Mouse (Mus musculus): ENCODE measurements around the gene Grpr.
A peak's percentile ranks its signal among the peaks of the same experiment; 100 is the strongest.

Gene Grpr

DNA sequence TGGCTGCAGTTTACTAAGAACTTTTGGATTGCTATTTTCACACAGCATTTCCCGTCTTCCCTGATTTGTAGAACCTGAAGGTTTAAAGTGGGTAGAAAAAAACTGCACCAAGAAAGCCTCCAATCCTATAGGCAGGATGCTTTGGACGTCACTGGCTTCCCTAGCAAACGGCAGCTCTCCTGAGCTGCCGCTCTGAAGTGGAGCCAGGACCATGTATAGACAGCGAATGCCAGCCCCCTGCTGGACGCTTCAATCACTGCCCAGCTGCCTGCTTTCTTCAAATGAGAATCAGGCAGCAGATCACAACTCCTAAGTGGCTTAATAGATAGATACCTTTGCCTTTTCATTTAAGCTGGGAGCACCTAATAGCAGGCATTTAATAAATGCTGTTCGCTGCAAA is at the start of gene Grpr:
TSS of gene Grpr (minus strand) at position 12 of the 400 bp plus-strand sequence.
- peak; percentile 3 for DNase-seq (ENCODE audit: low read depth)

DNA sequence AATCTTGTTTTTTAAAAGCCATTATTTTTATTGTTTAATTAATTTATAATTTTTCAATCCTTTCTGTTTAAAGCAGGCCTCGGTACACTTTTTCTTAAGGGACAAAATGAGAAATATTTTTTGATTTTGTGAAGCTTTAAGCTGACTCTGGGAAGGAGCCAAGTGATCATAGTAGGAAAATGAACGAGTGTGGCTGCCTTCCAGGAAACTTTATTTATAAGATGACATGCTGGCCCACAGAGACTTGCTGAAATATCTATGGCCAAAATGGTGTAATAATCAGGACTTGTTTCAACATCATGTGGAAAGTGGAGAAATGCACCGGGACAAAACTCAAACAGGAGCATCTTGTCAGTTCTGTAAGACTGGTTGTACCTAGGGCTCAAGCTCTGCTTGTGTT is 11.0 kb upstream of the Grpr start:
- no peak for DNase-seq (ENCODE audit: low read depth)

DNA sequence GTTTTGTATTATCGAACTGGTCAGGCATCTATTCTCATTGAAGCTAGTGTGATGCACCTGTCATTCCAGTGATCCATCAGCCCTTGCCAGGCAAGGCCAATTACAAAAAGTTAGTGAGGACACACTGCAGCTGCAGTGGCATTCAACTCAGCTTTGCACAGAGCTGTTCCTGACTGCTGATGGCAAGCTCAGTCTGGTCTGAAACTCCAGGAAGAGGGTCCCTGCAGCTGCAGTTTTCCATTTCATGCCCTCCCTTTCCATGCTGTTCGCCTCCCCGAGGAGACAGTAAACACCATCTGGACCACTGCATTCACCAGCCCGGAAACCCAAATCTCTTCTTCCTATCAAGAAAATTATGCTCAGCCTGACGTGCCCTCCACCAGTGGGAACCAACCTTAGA is 2.4 kb downstream of the Grpr start:
- no peak for DNase-seq (ENCODE audit: low read depth)

DNA sequence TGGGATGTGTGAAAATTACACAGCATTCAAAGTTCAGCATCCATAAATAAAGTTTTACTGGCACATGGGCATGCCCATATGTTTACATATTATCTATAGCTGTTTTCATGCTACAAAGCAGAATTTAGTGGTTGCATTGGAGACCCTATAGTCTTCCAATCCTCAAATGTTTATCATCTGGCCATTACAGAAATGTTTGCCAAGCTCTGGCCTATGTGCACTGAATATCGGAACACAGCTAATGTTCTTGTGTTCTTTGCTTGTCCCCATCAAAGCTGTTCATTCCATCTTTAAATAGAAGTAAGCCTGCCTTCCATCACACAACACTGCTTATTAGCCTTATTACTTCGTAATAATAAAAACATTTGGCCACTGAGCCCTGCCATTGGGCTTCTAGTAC is 16.6 kb downstream of the Grpr start:
- DNase-seq (ENCODE audit: low read depth), result no peak

DNA sequence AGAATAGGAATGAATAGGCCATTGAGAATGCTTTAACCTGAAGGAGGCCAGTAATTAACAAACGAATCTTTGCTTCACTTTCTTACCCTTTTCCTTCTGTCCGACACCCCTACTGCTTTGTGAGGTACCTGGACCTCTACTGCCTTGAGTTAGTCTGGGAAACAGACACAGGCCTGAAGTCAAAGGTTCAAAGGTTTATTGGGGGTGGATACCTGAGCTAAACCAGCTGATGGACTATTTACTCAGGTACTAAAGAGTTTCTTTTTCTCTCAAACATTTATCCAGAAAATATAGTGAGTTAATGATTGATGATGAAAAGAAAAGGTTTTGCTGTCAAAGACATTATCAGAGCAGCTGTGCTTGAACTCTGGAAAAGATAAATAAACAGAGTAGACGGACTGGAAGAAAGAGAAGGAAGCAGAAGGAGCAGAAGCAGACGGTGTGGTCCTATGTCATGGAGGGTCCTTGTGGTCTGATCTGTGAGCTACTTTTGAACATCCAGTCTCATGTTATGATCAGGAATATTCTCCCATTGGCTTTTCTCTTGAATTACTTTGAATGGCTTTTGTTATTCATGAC is 30.4 kb downstream of the Grpr start:
- no peak for DNase-seq (ENCODE audit: low read depth)

DNA sequence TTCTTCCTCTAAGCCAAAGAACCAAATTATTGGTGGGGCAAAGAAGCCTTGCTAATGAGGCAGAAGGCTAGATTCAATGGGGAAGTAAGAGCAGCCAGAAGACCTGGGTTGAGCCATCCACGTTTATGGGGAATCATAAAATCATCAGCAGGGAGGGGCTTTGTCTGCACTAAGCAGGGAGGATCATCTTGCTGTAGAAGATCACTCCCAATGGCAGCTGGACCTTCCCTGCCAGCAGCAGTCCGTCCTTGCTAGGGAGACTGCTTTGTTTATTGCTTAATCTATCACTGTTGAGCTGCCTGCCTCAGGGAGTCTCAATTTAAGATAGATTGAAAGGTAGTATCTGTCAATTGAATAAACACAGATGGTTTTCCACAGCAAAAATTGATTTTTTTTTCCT is 37.7 kb downstream of the Grpr start:
- DNase-seq (ENCODE audit: low read depth), result no peak

DNA sequence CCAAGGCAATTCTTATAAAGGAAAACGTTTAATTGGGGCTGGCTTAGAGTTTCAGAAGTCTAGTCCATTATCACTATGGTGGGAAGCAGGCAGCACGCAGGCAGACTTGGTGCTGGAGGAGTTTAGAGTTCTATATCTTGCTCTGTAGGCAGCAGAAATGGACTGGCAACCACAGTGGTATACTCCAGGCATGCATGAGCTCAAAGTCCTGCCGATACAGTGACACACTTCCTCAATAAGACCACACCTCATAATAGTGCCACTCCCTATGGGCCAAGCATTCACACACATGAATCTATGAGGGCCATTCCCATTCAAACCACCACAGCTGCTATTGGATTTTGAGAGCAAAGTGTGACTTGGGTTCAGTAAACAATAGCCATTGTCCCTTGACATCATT is 47.4 kb downstream of the Grpr start:
- DNase-seq (ENCODE audit: low read depth), result no peak
